In the genomic region with DNA sequence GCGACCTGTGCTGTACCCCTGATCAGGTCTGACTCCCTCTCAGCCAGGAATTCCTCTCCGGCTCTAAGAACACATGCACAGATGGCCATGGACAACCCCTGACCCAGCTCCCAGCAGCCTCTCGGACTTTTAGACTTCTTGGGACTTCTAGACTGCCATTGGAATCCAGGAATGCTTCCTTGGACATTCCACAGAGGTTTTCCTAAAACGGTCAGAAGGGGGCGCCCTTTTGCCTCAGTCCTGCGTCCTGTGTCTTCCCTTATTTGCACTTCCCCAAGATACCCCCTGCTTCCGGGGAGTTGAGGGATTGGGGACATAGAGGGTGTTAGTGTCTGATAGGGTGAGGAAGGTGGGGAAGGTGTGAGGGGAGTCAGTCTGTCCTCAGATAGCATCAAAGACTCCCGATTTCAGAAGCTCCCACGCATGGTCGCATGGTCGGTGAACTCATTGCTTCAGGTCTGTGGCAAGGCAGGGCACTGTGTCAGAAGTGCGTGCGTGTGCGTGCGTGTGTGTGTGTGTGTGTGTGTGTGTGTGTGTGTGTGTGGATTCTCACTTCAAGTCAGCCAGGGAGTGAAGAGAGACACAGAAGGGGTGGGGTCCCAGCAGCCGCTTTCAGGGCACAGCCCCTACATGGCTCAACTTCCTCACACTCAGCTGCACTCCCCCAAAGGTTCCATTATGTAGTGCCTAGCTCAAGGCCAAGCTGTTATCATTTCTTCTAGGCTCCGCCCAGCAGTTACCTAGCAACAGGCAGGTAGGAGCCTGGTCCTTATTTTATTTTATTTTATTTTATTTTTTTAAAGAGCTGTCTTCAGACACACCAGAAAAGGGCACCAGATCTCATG, we compare ENCODE assay signal across 9 mouse cellular contexts. TPM values are rescaled to one million over a fixed set of nuclear protein-coding genes. Genes with fewer than 3 reads are reported as not detected.
A peak's percentile ranks its signal among the peaks of the same experiment; 100 is the strongest.
DNase-seq lines count a peak whose midpoint lies in the region; ATAC-seq lines count a peak whose summit lies in the region.
"Had no signal": no experiment of that assay in that cellular context is flagged by ENCODE, and none has a peak within 500 bp of the region (broad histone marks: within the 10 kb centered on the region; RNA-seq: fewer than 3 reads in every experiment).

No protein-coding gene starts in this region.

- ATAC-seq in hindbrain, embryonic 15.5 days (ENCODE audit: low FRiP score, low read depth), result peak; percentile 11; the same call in 1 of the 2 replicates
- ATAC-seq in hindbrain, embryonic 13.5 days (ENCODE audit: low FRiP score), result no peak
- ATAC-seq in heart, embryonic 15.5 days (replicated peaks; ENCODE audit: insufficient number of reproducible peaks, insufficient read depth, low FRiP score, low read depth), result 0 out of 2 replicates have a peak, but pooled peaks have one; percentile 4
- ATAC-seq in liver, embryonic 11.5 days (replicated peaks; ENCODE audit: low FRiP score), result peak; percentile 36; the same call in 1 of the 2 replicates
- no peak for ATAC-seq in inflammation-experienced regulatory T-cells, adult 6 months

- H3K27me3 ChIP-seq in hindbrain, embryonic 15.5 days, result no peaks in the 10 kb centered on the region
- H3K27me3 ChIP-seq in hindbrain, embryonic 13.5 days, result no peaks in the 10 kb centered on the region
- H3K27me3 ChIP-seq in heart, embryonic 15.5 days, result no peaks in the 10 kb centered on the region
- H3K27me3 ChIP-seq in liver, embryonic 11.5 days (replicated peaks; ENCODE audit: control insufficient read depth, insufficient read depth, low read length), result no peaks in the 10 kb centered on the region
- H3K27me3 ChIP-seq: neural tube, embryonic 13.5 days had no signal

- H3K9me3 ChIP-seq in hindbrain, embryonic 15.5 days, result no peaks in the 10 kb centered on the region
- H3K9me3 ChIP-seq in hindbrain, embryonic 13.5 days, result no peaks in the 10 kb centered on the region
- no peaks in the 10 kb centered on the region for H3K9me3 ChIP-seq in heart, embryonic 15.5 days (replicated peaks)
- H3K9me3 ChIP-seq in liver, embryonic 11.5 days (ENCODE audit: control insufficient read depth, low read length), result no peaks in the 10 kb centered on the region
- H3K9me3 ChIP-seq: neural tube, embryonic 13.5 days had no signal

- peaks cover 10% of the 10 kb centered on the region for H3K4me1 ChIP-seq in hindbrain, embryonic 15.5 days (replicated peaks)
- peaks cover 11% of the 10 kb centered on the region for H3K4me1 ChIP-seq in hindbrain, embryonic 13.5 days (replicated peaks)
- peaks cover 19% of the 10 kb centered on the region for H3K4me1 ChIP-seq in heart, embryonic 15.5 days (replicated peaks)
- H3K4me1 ChIP-seq in liver, embryonic 11.5 days (replicated peaks; ENCODE audit: control insufficient read depth, insufficient read depth, low read length), result peaks cover 16% of the 10 kb centered on the region

- WGBS in hindbrain, embryonic 15.5 days, result 79% methylated on average over 17 of the region's 17 CpGs
- 84% methylated on average over 17 of the region's 17 CpGs for WGBS in hindbrain, embryonic 13.5 days
- 59% methylated on average over 17 of the region's 17 CpGs for WGBS in heart, embryonic 15.5 days
- 70% methylated on average over 17 of the region's 17 CpGs for WGBS in liver, embryonic 11.5 days

- H3K9ac ChIP-seq in hindbrain, embryonic 15.5 days, result no peak overlapping the region
- no peak overlapping the region for H3K9ac ChIP-seq in hindbrain, embryonic 13.5 days
- H3K9ac ChIP-seq in heart, embryonic 15.5 days, result no peak overlapping the region
- no peak overlapping the region for H3K9ac ChIP-seq in liver, embryonic 11.5 days (ENCODE audit: low read depth, low read length)
- H3K9ac ChIP-seq: neural tube, embryonic 13.5 days had no signal

- DNase-seq in CD4-positive helper T cell, adult 2 months (ENCODE audit: low read depth, low spot score), result peak; percentile 18
- DNase-seq in adrenal gland, postnatal 25 days, result peak; percentile 24
- no peak for DNase-seq in liver, embryonic 11.5 days (ENCODE audit: low spot score)
- DNase-seq in frontal cortex, postnatal 14 days (ENCODE audit: low spot score in 2 of 2), result no peak

- H3K4me2 ChIP-seq in hindbrain, embryonic 15.5 days, result no peak overlapping the region
- H3K4me2 ChIP-seq in hindbrain, embryonic 13.5 days, result no peak overlapping the region
- no peak overlapping the region for H3K4me2 ChIP-seq in heart, embryonic 15.5 days
- no peak overlapping the region for H3K4me2 ChIP-seq in liver, embryonic 11.5 days
- H3K4me2 ChIP-seq: neural tube, embryonic 13.5 days had no signal

- no peak overlapping the region for H3K4me3 ChIP-seq in hindbrain, embryonic 15.5 days
- no peak overlapping the region for H3K4me3 ChIP-seq in hindbrain, embryonic 13.5 days
- H3K4me3 ChIP-seq in heart, embryonic 15.5 days, result no peak overlapping the region
- no peak overlapping the region for H3K4me3 ChIP-seq in liver, embryonic 11.5 days (ENCODE audit: low read depth, low read length)
- H3K4me3 ChIP-seq: neural tube, embryonic 13.5 days had no signal

- no peaks in the 10 kb centered on the region for H3K36me3 ChIP-seq in hindbrain, embryonic 15.5 days
- H3K36me3 ChIP-seq in hindbrain, embryonic 13.5 days, result no peaks in the 10 kb centered on the region
- no peaks in the 10 kb centered on the region for H3K36me3 ChIP-seq in heart, embryonic 15.5 days
- no peaks in the 10 kb centered on the region for H3K36me3 ChIP-seq in liver, embryonic 11.5 days (ENCODE audit: control insufficient read depth, insufficient read depth, low read length)
- H3K36me3 ChIP-seq: neural tube, embryonic 13.5 days had no signal

- H3K27ac ChIP-seq in hindbrain, embryonic 15.5 days (replicated peaks), result no peak overlapping the region
- H3K27ac ChIP-seq in hindbrain, embryonic 13.5 days, result no peak overlapping the region
- no peak overlapping the region for H3K27ac ChIP-seq in heart, embryonic 15.5 days
- no peak overlapping the region for H3K27ac ChIP-seq in liver, embryonic 11.5 days (ENCODE audit: low read depth, low read length)
- H3K27ac ChIP-seq: neural tube, embryonic 13.5 days had no signal

RNA-seq across cellular contexts. Expression of a gene that starts 40.4 kb away (rescaled TPM):
- 26.9 and 32.6 TPM in 2 replicates for polyA plus RNA-seq in hindbrain, embryonic 15.5 days (2015; fragmentation: Nextera tagmentation; extraction: Ambion mirVana)
- polyA plus RNA-seq in hindbrain, embryonic 13.5 days (2015; fragmentation: Nextera tagmentation; extraction: Ambion mirVana), result 25.7 and 32.9 TPM in 2 replicates
- 10.9 and 16.2 TPM in 2 replicates for total RNA-seq in adrenal gland, postnatal 25 days (2021)
- 7.7 and 11.5 TPM in 2 replicates for polyA plus RNA-seq in heart, embryonic 15.5 days (2015; fragmentation: Nextera tagmentation; extraction: Ambion mirVana)
- 11.6 and 12.9 TPM in 2 replicates for polyA plus RNA-seq in liver, embryonic 11.5 days (2014; fragmentation: Nextera tagmentation; extraction: Ambion mirVana)
- 10 to 100 TPM; 10.0 to 15.1 (median 14.4) TPM for polyA plus RNA-seq in inflammation-experienced regulatory T-cells, adult 6 months (2017; shearing (Covaris generic))

Comparison
In these comparisons a context has a peak if more than half of its experiments do, and no peak if none do; other contexts are left out.
1. ATAC-seq: peak in hindbrain, embryonic 15.5 days (single experiment), heart, embryonic 15.5 days (single experiment) and liver, embryonic 11.5 days (single experiment); none in hindbrain, embryonic 13.5 days (single experiment) and inflammation-experienced regulatory T-cells, adult 6 months (single experiment).
2. DNase-seq: peak in CD4-positive helper T cell, adult 2 months (single experiment) and adrenal gland, postnatal 25 days (single experiment); none in liver, embryonic 11.5 days (single experiment) and frontal cortex, postnatal 14 days (0 of 2).